Mouse (Mus musculus) limb, embryonic 12.5 days (tissue): ENCODE results near the gene Rbms3. TPM values are rescaled to one million over a fixed set of nuclear protein-coding genes. Genes with fewer than 3 reads are reported as not detected.
A peak's percentile ranks its signal among the peaks of the same experiment; 100 is the strongest.

ENCODE experiments used
- ATAC-seq: fragments of 200-750 bp; cut with Nextera tagmentation; 2 replicates; pipeline ENCODE4 v1.8.0; 2017; ENCODE audit warnings: low read depth, moderate TSS enrichment; ENCODE audit not compliant: insufficient number of reproducible peaks, insufficient read depth, low FRiP score, low TSS enrichment
- H3K27ac ChIP-seq: fragments of 300-500 bp; sonication (generic); 2 replicates; pipeline ENCODE4 v1.5.1; 2016; ENCODE audit warnings: mild to moderate bottlenecking, moderate library complexity
- H3K27me3 ChIP-seq: fragments of 300-500 bp; sonication (generic); 2 replicates; pipeline ENCODE4 v1.6.1; 2016; ENCODE audit warnings: mild to moderate bottlenecking, moderate library complexity
- H3K36me3 ChIP-seq: fragments of 300-500 bp; sonication (generic); 2 replicates; pipeline ENCODE4 v1.6.1; 2016; ENCODE audit warnings: mild to moderate bottlenecking, moderate library complexity
- H3K4me1 ChIP-seq: fragments of 300-500 bp; sonication (generic); replicated peaks from 2 replicates; pipeline ENCODE4 v1.6.1; 2016
- H3K4me2 ChIP-seq: fragments of 300-500 bp; sonication (generic); 2 replicates; pipeline ENCODE4 v1.6.1; 2016; ENCODE audit warnings: mild to moderate bottlenecking, moderate library complexity
- H3K4me3 ChIP-seq: fragments of 300-500 bp; sonication (generic); replicated peaks from 2 replicates; pipeline ENCODE4 v1.5.1; 2016; ENCODE audit warnings: mild to moderate bottlenecking
- H3K9ac ChIP-seq: fragments of 300-500 bp; sonication (generic); replicated peaks from 2 replicates; pipeline ENCODE4 v1.6.1; 2016; ENCODE audit warnings: mild to moderate bottlenecking, moderate library complexity
- H3K9me3 ChIP-seq: fragments of 300-500 bp; sonication (generic); 2 replicates; pipeline ENCODE4 v1.6.1; 2016; ENCODE audit warnings: mild to moderate bottlenecking, moderate library complexity
- WGBS: fragments of 180-500 bp; shearing (Covaris S2); methylation state at CpG from one replicate; pipeline ENCODE4 v1.1.7; 2016; 5-methylcytosine and 5-hydroxymethylcytosine counted together
- polyA plus RNA-seq: library from polyadenylated mRNA; unstranded; fragments of >200 nt; fragmentation: Nextera tagmentation; extraction: Ambion mirVana; gene quantifications from 2 replicates; pipeline ENCODE4 v1.2.1, GENCODE M21; 2016

Gene Rbms3
- polyA plus RNA-seq, 1 experiment from 2014 or later, result 74.3 TPM

DNA sequence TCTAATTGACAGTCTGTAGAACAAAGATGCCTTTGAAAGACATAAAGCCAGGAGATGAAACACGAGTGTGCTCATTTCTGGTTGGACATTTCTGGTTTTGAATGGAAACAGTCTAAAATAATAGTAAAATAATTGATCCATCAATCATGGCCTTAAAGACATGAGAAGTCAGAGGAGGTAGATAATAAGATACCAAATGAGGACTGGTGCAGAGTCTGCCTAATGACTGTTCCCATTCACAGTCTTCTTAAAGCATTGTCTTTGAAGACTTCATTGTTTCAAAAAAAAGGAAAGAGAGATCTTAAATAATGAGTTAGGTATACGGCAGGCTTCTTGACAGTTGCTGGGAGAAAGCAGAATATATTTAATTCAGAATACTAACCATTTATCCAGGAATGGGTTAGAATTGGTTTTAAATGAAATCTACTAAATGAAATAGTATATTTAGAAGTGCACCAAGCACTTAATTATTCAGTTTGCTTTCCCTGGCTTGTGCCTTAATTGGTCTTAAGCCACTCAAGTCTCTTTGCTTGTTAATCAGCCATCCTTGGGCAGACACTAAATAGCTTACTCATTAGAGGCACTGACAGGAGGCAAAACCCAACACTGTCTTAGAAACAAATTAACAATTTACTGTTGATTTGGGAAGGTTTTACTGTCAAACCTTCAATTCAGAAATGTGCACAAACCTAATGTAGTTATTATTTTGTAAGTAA is 834.3 kb downstream of the Rbms3 start:
- no peak overlapping the region for H3K27ac ChIP-seq
- H3K4me3 ChIP-seq, result no peak overlapping the region
- 73% methylated on average over 2 of the region's 2 CpGs for WGBS
- no peak overlapping the region for H3K9ac ChIP-seq
- no peak overlapping the region for H3K4me2 ChIP-seq
- H3K27me3 ChIP-seq, result no peaks in the 10 kb centered on the region
- H3K4me1 ChIP-seq, result no peaks in the 10 kb centered on the region
- H3K36me3 ChIP-seq, result peaks cover 4% of the 10 kb centered on the region; the same call in 1 of the 2 replicates
- no peaks in the 10 kb centered on the region for H3K9me3 ChIP-seq
- ATAC-seq, result no peak

DNA sequence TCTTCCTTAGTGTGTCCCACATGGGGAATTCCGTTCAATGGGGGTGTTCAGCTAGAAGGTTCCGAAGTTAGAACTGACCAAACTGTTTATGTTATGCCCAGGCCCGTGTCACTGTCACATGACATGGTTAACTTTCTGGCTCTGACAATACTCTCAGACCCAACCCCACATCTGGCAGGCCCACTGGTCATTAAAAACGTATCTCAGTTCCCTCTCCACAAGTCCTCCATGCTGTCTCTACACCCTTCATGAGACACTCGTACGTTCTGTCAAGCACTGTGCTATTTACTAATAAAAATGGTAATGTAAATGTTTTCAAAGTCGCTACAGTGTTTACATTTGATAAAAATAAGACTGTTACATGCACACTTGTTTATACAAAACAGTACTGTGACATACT is 837.9 kb downstream of the Rbms3 start:
- H3K27me3 ChIP-seq, result no peaks in the 10 kb centered on the region
- ATAC-seq, result no peak
- WGBS, result 77% methylated on average over 7 of the region's 7 CpGs
- no peak overlapping the region for H3K27ac ChIP-seq
- H3K9ac ChIP-seq, result no peak overlapping the region
- peaks cover 12% of the 10 kb centered on the region for H3K4me1 ChIP-seq
- 0 out of 2 replicates have a peak, but pooled peaks cover 5% of the 10 kb centered on the region for H3K9me3 ChIP-seq
- peaks cover 6% of the 10 kb centered on the region; the same call in 1 of the 2 replicates for H3K36me3 ChIP-seq
- no peak overlapping the region for H3K4me2 ChIP-seq
- H3K4me3 ChIP-seq, result no peak overlapping the region

DNA sequence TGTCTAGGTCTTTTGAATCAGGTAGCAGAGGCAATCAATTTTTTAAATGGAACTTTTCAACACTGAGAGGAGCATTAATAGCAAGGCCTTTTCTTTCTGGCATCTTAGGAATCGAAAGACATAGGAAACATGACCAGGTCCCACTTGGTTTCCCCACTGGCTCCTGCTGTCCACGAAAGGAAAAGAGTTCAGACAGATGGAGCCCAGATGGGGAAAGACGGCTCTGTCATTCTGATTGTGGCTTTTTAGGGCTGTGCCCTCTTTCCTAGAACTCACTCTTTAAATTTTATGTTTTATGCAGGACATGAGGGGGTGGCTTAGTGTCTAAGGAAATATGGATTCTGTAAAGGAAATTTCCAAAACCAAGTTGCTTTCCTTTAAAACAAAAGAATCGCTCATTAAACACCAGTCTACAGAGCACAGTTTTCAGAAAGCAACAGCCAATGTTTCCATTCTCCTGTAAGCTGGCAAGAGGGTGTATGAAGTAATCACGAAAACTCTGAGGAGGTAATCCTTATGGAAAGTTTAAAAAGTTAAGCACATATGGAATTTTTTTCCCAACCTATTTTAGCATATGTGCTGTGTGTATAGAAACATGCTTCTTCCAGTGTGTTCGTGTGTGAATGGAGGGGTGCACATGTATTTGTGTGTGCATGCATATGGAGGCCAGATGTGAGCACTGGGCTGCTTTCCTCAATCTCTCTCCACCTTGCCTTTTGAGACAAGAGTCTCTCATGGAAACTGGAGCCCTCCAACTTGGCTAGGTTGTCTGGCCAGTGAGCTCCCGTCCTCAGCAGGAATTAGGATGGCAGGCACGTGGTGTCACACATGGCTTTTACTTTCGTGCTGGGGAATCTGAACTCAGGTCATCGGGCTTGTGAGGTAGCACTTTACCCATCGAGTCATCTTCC is 843.3 kb downstream of the Rbms3 start:
- Histone ChIP-seq H3K9ac (no peak overlapping the region), H3K4me3 (no peak overlapping the region), H3K4me1 (peaks cover 36% of the 10 kb centered on the region), H3K27ac (peak overlapping the region; percentile 80), H3K27me3 (no peaks in the 10 kb centered on the region), H3K36me3 (peaks cover 3% of the 10 kb centered on the region; the same call in 1 of the 2 replicates), H3K4me2 (no peak overlapping the region), H3K9me3 (0 out of 2 replicates have a peak, but pooled peaks cover 5% of the 10 kb centered on the region)
- 31% methylated on average over 11 of the region's 11 CpGs for WGBS
- ATAC-seq, result peak; percentile 59; the same call in 1 of the 2 replicates

DNA sequence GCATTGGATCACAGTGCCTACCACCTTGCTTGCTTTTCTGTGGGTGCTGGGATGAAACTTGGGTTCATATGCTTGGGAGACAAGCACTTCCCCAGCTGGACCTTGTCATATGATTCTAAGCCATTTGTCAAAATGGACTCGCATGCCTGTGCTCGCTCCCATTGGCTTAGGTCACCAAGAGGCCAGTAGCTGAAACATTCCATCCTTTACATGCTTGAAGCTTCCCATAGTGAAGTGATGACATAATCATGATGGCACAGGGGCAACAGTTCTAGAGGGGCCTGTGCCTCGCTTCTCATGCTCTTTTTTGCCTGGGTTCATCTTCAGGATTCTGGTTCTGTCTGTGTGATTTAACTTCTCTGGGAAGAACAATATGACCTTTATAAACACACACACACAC is 857.9 kb downstream of the Rbms3 start:
- H3K27ac ChIP-seq, result no peak overlapping the region
- peaks cover 24% of the 10 kb centered on the region for H3K4me1 ChIP-seq
- no peak overlapping the region for H3K4me3 ChIP-seq
- no peak overlapping the region for H3K9ac ChIP-seq
- ATAC-seq, result no peak
- no peaks in the 10 kb centered on the region for H3K36me3 ChIP-seq
- 69% methylated on average over 3 of the region's 3 CpGs for WGBS
- no peak overlapping the region for H3K4me2 ChIP-seq
- H3K27me3 ChIP-seq, result no peaks in the 10 kb centered on the region
- 0 out of 2 replicates have a peak, but pooled peaks cover 2% of the 10 kb centered on the region for H3K9me3 ChIP-seq

DNA sequence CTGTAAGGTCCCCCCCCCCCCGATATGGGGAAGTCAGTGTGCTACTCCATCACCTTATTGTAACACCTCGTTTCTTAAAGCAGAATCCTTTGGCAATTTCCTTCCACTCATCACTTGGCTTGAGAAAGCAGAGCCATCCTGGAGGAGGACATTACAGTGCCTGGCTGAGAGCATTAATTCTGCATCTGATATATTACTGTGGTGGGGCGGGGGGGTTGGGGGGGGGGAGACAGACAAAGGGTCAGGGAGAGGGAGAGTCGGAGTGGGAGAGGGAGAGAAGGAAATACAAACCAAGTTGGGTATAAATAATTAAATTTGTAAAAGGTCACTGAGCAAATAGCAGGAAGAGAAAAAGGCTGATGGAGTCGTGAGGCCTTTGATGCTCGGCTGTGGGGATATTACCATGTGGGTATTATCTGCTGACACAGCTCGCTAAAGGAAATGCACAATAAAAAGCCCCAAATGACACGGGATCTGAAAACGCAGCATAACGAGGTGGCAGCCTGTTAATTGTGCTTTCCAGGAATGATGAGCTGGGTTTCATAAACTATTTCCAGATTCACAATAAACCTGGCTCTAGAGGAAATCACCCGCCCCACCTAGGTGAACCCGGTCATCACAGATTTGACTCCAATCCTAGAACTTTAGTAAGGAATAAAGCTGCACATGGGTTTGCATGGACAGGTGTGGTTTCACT is 860.2 kb downstream of the Rbms3 start:
- Histone ChIP-seq H3K27ac (no peak overlapping the region), H3K4me1 (peaks cover 31% of the 10 kb centered on the region), H3K9ac (no peak overlapping the region), H3K36me3 (no peaks in the 10 kb centered on the region), H3K4me2 (no peak overlapping the region), H3K27me3 (no peaks in the 10 kb centered on the region), H3K9me3 (0 out of 2 replicates have a peak, but pooled peaks cover 2% of the 10 kb centered on the region), H3K4me3 (no peak overlapping the region)
- no peak; the same call in 1 of the 2 replicates for ATAC-seq
- 14% methylated on average over 12 of the region's 12 CpGs for WGBS

DNA sequence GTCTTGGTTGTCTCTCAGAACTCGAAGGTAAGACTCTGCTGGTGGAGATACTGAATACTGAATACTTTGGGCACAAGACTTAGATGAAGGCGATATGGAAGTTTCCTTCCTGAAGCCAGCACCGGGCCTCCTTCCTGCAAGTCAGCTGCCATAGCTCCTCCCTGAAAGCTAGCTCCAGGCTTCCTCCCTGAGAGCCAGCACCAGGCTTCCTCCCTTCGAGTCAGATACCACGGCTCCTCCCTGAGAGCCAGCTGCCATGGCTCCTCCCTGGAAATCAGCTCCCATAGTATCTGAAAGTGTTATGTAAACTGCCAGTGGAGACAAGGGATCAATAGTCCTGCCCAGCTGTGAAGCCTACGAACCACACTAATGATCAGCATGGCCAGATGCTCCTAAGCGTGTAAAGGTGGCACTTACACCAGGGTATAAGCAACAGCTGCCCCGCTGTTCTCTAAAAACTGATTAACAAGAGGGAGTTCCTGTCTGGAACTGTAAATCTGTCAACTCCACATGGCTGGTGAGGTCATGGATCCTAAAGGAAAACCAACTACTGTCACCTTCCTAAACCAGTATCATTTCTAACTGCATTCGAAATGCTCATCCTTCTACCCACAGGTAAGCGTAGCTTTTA is 867.2 kb downstream of the Rbms3 start:
- peaks cover 31% of the 10 kb centered on the region for H3K4me1 ChIP-seq
- no peak overlapping the region for H3K4me3 ChIP-seq
- peak overlapping the region; percentile 18; the same call in 1 of the 2 replicates for H3K27ac ChIP-seq
- H3K9ac ChIP-seq, result no peak overlapping the region
- ATAC-seq, result no peak
- no peaks in the 10 kb centered on the region for H3K9me3 ChIP-seq
- no peaks in the 10 kb centered on the region for H3K27me3 ChIP-seq
- H3K36me3 ChIP-seq, result no peaks in the 10 kb centered on the region
- no peak overlapping the region for H3K4me2 ChIP-seq
- 36% methylated on average over 10 of the region's 10 CpGs for WGBS

DNA sequence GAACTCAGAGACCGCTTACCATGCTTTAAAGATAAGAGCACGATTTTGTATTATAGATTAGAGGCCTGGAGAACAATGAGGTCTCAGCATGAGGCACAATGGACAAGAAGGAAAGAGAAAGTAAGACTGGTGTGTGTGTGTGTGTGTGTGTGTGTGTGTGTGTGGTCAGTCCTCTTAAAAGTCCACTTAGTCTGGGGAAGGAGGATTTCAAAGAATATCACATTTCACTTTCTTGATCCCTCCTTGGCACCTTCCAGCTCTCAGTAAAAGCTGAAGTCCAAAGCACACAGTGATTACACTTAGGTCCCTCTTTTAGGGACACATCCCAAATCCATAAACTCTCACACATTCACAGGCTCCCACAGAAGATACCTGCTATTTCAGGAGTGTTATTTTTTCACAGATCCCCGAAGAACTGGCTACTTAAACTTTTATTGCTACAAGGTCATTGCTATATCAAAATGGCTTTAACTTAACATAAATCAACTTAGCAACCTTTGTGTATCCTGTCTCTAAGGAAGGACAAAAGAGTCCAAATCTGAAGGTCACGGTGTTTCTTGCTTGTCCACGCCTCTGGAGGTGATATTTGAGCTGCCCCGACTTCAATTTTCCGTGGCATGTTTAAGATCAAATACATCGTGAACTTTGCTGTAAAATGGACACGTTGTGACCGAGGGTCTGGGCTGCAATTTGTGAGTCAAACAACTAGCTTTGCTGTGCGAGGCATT is 880.7 kb downstream of the Rbms3 start:
- peaks cover 16% of the 10 kb centered on the region for H3K4me1 ChIP-seq
- H3K36me3 ChIP-seq, result no peaks in the 10 kb centered on the region
- ATAC-seq, result no peak
- 35% methylated on average over 11 of the region's 11 CpGs for WGBS
- no peak overlapping the region for H3K4me3 ChIP-seq
- no peak overlapping the region for H3K4me2 ChIP-seq
- H3K27ac ChIP-seq, result 0 out of 2 replicates have a peak overlapping the region, but pooled peaks have one; percentile 29
- no peak overlapping the region for H3K9ac ChIP-seq
- H3K27me3 ChIP-seq, result no peaks in the 10 kb centered on the region
- no peaks in the 10 kb centered on the region for H3K9me3 ChIP-seq

DNA sequence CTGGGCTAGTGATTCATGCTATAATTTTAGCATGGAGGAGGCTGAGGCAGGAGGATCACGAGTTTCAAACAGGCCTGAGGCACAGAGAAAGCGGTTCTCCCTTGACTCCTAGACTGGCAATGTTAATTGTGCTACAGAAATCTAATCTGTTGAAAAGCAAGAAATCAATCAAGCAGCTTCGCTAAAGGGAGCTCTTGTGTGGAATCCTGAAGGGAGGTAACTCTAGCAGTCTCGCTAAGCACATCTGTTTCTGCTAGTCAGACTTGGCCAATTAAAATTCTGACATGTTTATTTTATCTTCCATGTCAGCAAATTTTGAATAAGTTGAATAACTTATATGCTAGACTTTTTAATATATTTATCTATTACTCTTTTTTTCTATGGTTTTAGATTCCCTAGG is 881.4 kb downstream of the Rbms3 start:
- Histone ChIP-seq H3K4me3 (no peak overlapping the region), H3K27me3 (no peaks in the 10 kb centered on the region), H3K4me1 (peaks cover 16% of the 10 kb centered on the region), H3K27ac (no peak overlapping the region), H3K36me3 (no peaks in the 10 kb centered on the region), H3K9ac (no peak overlapping the region), H3K4me2 (no peak overlapping the region), H3K9me3 (no peaks in the 10 kb centered on the region)
- no peak for ATAC-seq
- 50% methylated on average over 4 of the region's 4 CpGs for WGBS

DNA sequence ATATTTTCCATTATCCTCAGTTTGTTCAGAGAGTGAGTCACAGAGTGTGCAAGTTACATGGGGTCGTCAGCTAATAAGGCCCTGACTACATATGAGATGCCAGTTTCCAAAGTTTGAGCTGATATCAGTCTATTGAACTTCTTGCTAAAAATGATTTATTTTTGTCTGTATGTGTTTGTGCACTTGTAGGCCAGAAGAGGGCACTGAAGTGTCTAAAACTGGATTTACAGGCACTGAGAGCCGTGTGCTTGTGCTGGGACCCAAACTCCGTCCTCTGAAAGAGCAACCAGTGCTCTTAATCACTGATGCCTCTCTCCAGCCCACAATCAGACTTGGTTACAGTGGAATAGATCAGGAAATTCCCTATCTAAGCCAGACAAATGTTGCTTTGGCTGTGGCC is 882.8 kb downstream of the Rbms3 start:
- H3K27ac ChIP-seq, result no peak overlapping the region
- no peak overlapping the region for H3K4me2 ChIP-seq
- H3K4me1 ChIP-seq, result peaks cover 16% of the 10 kb centered on the region
- H3K9ac ChIP-seq, result no peak overlapping the region
- H3K36me3 ChIP-seq, result no peaks in the 10 kb centered on the region
- H3K9me3 ChIP-seq, result no peaks in the 10 kb centered on the region
- H3K4me3 ChIP-seq, result no peak overlapping the region
- no peaks in the 10 kb centered on the region for H3K27me3 ChIP-seq
- WGBS, result 85% methylated on average over 3 of the region's 3 CpGs
- ATAC-seq, result no peak

DNA sequence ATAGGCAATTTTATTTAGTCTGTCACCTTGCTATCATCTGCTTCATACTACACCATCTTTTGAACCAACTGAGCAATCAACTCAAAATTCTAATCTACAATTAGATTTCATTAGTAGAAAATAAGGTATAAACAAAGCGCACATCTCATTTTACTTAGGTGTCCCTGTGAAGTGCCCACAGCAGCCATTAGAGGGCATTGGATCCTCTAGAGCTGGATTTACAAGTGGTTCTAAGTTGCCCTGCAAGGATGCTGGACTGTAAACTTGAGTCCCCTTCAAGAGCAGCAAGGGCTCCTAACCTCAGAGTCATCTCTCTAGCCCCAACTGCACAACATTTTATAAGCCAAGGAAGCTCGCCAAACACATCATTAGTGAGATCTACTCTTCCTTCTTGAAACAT is 891.9 kb downstream of the Rbms3 start:
- Histone ChIP-seq H3K4me2 (no peak overlapping the region), H3K4me1 (0 out of 2 replicates have a peak, but pooled peaks cover 8% of the 10 kb centered on the region), H3K36me3 (no peaks in the 10 kb centered on the region), H3K9me3 (no peaks in the 10 kb centered on the region), H3K4me3 (no peak overlapping the region), H3K27ac (no peak overlapping the region), H3K27me3 (no peaks in the 10 kb centered on the region), H3K9ac (no peak overlapping the region)
- WGBS, result 69% methylated on average over 2 of the region's 2 CpGs
- no peak for ATAC-seq
